Mouse (Mus musculus) C2C12 (cell line): ENCODE results near the gene Knl1.

Source experiments
- CEBPB ChIP-seq: IDR thresholded peaks from one replicate; pipeline ENCODE4 v1.6.1; 2011; ENCODE audit warnings: low read depth, mild to moderate bottlenecking, control low read depth, moderate library complexity
- CTCF ChIP-seq: IDR thresholded peaks from one replicate; pipeline ENCODE4 v1.5.1; 2011; ENCODE audit not compliant: control insufficient read depth, insufficient read depth, insufficient read length
- MAX ChIP-seq: IDR thresholded peaks from one replicate; pipeline ENCODE4 v1.6.1; 2011; ENCODE audit warnings: mild to moderate bottlenecking, control low read depth
- MYOD1 ChIP-seq: IDR thresholded peaks from one replicate; pipeline ENCODE4 v1.6.1; 2011; ENCODE audit warnings: low read depth; ENCODE audit not compliant: control insufficient read depth, insufficient read length

DNA sequence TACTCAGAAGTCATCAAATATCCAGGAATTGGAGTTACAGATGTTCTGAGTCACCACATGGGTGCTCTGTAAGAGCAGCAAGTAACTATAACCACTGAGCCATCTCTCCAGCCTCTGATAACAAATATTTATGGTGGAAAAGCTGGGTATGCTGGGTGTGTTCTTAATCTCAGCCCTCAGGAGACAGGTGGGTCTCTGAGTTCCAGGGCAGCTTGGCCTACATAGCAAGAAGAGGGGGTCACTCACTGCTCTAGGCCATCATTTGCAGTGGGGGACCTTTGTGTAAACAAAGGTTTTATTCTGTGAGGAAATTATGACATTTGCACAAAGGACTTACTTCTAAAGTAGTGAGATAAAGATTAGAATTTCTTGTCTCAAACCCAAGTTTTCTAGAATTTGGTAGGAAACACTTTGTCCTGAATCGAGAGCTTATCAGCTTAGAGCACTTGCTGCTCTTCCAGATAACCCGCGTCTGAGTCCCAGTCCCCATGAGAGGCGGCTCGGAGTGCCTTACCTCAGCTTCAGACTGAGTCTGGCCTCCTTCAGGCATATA, 89.5 kb downstream of the Knl1 start:
- TF ChIP-seq MAX (no peak), CTCF (no peak), CEBPB (no peak), MYOD1 (no peak)
